Mouse (Mus musculus): ENCODE results near the gene AU040320. TPM values are rescaled to one million over a fixed set of nuclear protein-coding genes. Genes with fewer than 3 reads are reported as not detected.

Gene AU040320
- not detected in 2 replicates for polyA plus RNA-seq (2012; ENCODE audit: insufficient read depth, insufficient read length, low replicate concordance, missing spikeins)

DNA sequence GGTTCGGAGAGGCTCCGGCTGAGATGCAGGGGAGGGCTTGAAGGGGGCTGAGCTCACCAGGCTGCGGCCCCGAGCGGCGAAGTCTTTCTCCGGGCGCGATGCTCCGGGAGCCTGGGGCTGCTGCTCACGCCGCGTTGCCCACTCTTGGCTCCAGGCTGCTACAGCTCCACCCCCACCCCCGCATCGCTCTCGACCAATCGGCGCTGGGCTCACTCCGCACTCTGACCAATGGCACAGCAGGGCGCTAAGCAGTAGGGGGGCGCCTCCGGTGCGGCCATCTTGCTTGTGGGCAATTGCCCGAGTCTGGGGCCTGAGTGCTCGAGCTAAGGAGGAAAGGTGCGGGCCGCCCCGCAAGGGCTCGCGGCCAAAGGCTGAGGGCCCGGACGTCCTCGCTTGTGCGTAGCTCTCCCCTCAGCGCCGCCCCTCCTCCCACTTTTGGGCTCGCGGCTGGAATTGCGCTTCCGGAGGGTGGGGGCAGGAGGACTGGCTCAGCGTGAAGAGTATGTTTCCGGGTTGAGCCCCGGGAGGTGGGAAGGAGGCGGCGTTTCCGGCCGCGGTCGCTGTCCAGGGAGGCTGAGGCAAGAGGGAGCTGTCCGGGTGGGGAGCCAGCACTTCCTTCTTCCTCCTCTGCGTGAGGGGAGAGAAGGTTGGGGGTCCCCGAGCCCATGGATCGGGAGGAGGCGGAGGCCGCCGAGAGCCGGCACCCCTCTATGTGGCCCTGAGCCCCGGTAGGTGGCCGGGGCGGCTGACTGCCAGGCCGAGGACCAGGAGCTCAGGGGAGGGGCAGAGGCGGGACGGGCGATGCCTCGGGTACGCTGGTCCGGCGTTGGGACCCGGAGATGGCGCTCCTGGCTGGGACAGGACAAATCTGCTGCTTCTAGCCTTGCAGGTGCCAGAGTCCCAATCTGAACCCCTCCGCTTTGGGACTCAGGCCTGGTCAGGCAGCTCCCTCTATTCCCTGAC is at the start of gene AU040320, which contains the start of gene Ncdn:
AU040320 (plus strand) TSS at position 277 of the 963 bp plus-strand sequence.
Ncdn (minus strand) TSS at position 171 of the 963 bp plus-strand sequence.
- WGBS: under 1% methylated on average over 71 of the region's 71 CpGs
- H3K27ac ChIP-seq (ENCODE audit: insufficient read depth, low read depth, low read length): peak within 1 kb of the TSS; percentile 98
- H3K4me3 ChIP-seq (ENCODE audit: insufficient read depth, low read depth, low read length): peak within 1 kb of the TSS; percentile 90
- H3K4me1 ChIP-seq (ENCODE audit: control insufficient read depth, insufficient read depth, low read length): peaks cover 24% of the 10 kb centered on the region
- TF ChIP-seq POLR2A (IDR thresholded peaks at IDR 0.05; ENCODE audit: insufficient read depth, low read depth, low read length) (peak; percentile 91), CTCF (IDR thresholded peaks at IDR 0.05; ENCODE audit: insufficient read depth, low read depth, low read length) (no peak)

- TF ChIP-seq POLR2A (IDR thresholded peaks at IDR 0.05; ENCODE audit: insufficient read depth, low read depth, low read length) (no peak), CTCF (IDR thresholded peaks at IDR 0.05; ENCODE audit: insufficient read depth, low read depth, low read length) (no peak)
- H3K4me3 ChIP-seq (ENCODE audit: insufficient read depth, low read depth, low read length): no peak overlapping the region
- 75% methylated on average over 12 of the region's 12 CpGs for WGBS
- no peaks in the 10 kb centered on the region for H3K4me1 ChIP-seq (ENCODE audit: control insufficient read depth, insufficient read depth, low read length)
- H3K27ac ChIP-seq (ENCODE audit: insufficient read depth, low read depth, low read length): no peak overlapping the region
Measured at GRCm38 (mm10) chr4:126706630-126707438, 46.5 kb upstream of the AU040320 start.

GRCm38 (mm10) chr4:126707439-126707826 is 45.9 kb upstream of the AU040320 start:
- no peaks in the 10 kb centered on the region for H3K4me1 ChIP-seq (ENCODE audit: control insufficient read depth, insufficient read depth, low read length)
- H3K4me3 ChIP-seq (ENCODE audit: insufficient read depth, low read depth, low read length): no peak overlapping the region
- no peak for TF ChIP-seq CTCF (IDR thresholded peaks at IDR 0.05; ENCODE audit: insufficient read depth, low read depth, low read length)
- no peak for TF ChIP-seq POLR2A (IDR thresholded peaks at IDR 0.05; ENCODE audit: insufficient read depth, low read depth, low read length)
- no peak overlapping the region for H3K27ac ChIP-seq (ENCODE audit: insufficient read depth, low read depth, low read length)
- 79% methylated on average over 5 of the region's 5 CpGs for WGBS

DNA sequence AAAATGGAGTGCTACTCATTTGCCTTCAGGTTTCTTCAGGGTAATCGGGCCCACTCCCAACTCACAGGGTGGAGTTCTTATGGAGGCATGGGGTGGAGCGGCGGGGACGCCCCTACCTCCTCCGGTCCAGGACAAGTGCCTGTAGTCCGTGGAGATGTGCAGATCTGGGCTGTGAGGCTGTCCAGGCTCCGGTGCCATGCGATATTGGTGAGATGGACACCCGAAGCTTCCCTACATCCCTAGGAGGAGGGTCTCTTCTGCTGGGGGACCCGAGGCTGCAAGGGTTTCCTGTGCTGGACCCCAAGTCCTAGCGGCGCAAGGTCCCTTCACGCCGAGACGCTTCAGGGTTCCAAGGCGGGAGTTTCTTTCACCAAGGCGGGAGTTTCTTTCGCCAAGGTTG is 21.2 kb upstream of the AU040320 start:
- TF ChIP-seq POLR2A (IDR thresholded peaks at IDR 0.05; ENCODE audit: insufficient read depth, low read depth, low read length) (no peak), CTCF (IDR thresholded peaks at IDR 0.05; ENCODE audit: insufficient read depth, low read depth, low read length) (no peak)
- Histone ChIP-seq H3K4me1 (ENCODE audit: control insufficient read depth, insufficient read depth, low read length) (peaks cover 17% of the 10 kb centered on the region), H3K4me3 (ENCODE audit: insufficient read depth, low read depth, low read length) (no peak overlapping the region), H3K27ac (ENCODE audit: insufficient read depth, low read depth, low read length) (no peak overlapping the region)
- WGBS: 3% methylated on average over 18 of the region's 18 CpGs

DNA sequence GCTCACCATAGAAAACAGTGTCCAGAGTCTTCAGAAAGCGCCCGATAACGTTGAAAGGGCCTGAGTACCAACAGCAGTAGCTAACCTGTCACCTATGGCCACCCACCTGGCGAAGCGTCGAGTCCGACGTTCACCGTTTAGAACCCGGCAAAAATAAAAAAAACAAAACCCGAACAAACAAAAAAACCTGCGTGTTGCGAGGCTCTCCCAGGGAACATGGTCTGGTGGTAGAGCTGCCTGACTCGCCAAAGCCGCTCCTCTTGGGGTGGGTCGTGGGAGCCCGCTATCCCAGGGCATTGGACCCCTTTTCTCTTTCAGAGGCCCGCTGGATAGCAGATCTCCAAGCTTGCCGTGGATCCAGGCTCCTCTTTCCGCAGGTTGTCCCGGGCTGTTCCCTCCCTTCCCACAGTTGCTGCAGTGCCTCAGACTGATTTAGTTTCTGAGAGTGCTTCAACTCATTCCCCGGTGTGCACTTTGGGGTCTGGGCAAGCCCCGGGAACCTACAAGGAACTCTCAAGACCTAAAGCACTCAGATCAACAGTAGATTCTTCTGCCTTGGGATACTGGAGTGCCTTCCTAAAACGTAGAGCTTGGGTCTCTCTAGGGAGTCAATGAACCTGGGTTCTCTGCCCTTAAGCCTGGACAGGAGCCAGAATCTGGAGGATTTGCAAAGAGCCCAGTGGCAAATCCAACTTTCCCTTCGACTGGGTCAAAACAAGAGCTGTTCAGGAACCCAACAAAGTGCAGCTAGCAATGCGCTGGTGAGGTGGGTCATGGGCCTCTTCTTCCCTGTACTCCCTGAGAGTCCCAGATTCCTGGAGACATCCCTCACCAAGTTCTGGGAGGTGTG is 20.6 kb upstream of the AU040320 start:
- H3K4me3 ChIP-seq (ENCODE audit: insufficient read depth, low read depth, low read length): no peak overlapping the region
- H3K27ac ChIP-seq (ENCODE audit: insufficient read depth, low read depth, low read length): no peak overlapping the region
- peaks cover 17% of the 10 kb centered on the region for H3K4me1 ChIP-seq (ENCODE audit: control insufficient read depth, insufficient read depth, low read length)
- WGBS: 14% methylated on average over 26 of the region's 26 CpGs
- TF ChIP-seq CTCF (IDR thresholded peaks at IDR 0.05; ENCODE audit: insufficient read depth, low read depth, low read length) (no peak), POLR2A (IDR thresholded peaks at IDR 0.05; ENCODE audit: insufficient read depth, low read depth, low read length) (no peak)

- WGBS: 28% methylated on average over 16 of the region's 16 CpGs
- no peak overlapping the region for H3K27ac ChIP-seq (ENCODE audit: insufficient read depth, low read depth, low read length)
Measured at GRCm38 (mm10) chr4:126734001-126734603, 19.2 kb upstream of the AU040320 start.

DNA sequence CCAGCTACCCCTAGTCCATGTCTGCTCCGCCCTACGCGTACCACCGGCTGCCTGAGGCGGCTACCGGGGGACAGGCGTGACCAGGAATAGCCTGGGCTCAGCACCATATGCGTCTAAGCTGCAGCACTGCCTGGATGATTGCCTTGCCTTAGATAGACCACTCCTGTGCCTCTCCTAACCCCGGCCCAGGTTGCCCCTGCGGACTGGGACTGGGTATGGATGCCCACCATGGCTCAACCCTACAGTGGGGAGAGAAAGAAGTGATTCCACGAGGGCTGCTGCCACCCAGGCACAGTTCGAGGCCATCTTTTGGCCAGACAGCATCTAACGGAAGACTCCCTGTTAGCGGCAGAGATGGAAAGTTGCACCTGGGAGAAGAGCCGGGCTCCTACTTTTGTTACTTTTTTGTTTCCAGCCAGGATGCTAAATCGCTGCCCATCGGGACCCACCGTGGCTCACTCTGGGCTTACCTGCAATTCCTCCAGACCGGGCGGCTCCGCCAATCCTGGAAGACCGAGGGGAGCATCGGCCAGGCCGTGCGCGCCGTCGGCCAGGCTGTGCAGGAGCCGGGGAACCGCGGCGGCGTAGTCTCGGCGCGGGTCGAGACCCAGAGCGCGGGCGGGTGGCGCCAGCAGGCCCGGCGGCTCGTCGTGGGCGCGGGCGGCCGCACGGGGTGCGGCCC is 18.5 kb upstream of the AU040320 start:
- 10% methylated on average over 51 of the region's 51 CpGs for WGBS
- H3K4me3 ChIP-seq (ENCODE audit: insufficient read depth, low read depth, low read length): no peak overlapping the region
- TF ChIP-seq CTCF (IDR thresholded peaks at IDR 0.05; ENCODE audit: insufficient read depth, low read depth, low read length) (no peak), POLR2A (IDR thresholded peaks at IDR 0.05; ENCODE audit: insufficient read depth, low read depth, low read length) (no peak)
- no peak overlapping the region for H3K27ac ChIP-seq (ENCODE audit: insufficient read depth, low read depth, low read length)
- peaks cover 17% of the 10 kb centered on the region for H3K4me1 ChIP-seq (ENCODE audit: control insufficient read depth, insufficient read depth, low read length)

More at GRCm38 (mm10) chr4:126734001-126734603, 19.2 kb upstream of the AU040320 start:
- TF ChIP-seq CTCF (IDR thresholded peaks at IDR 0.05; ENCODE audit: insufficient read depth, low read depth, low read length) (no peak), POLR2A (IDR thresholded peaks at IDR 0.05; ENCODE audit: insufficient read depth, low read depth, low read length) (no peak)
- Histone ChIP-seq H3K4me1 (ENCODE audit: control insufficient read depth, insufficient read depth, low read length) (peaks cover 17% of the 10 kb centered on the region), H3K4me3 (ENCODE audit: insufficient read depth, low read depth, low read length) (no peak overlapping the region)
